Mouse (Mus musculus) neural tube, embryonic 14.5 days (tissue): ENCODE measurements around the gene Sppl3. TPM values are rescaled to one million over a fixed set of nuclear protein-coding genes. Genes with fewer than 3 reads are reported as not detected.
A peak's percentile ranks its signal among the peaks of the same experiment; 100 is the strongest.

Experiments used
- ATAC-seq: fragments of 200-750 bp; cut with Nextera tagmentation; 2 replicates; pipeline ENCODE4 v1.8.0; 2017; ENCODE audit warnings: low read depth, mild to moderate bottlenecking, moderate TSS enrichment, moderate library complexity
- H3K27ac ChIP-seq: fragments of 300-500 bp; sonication (generic); 2 replicates; pipeline ENCODE4 v1.5.1; 2014; ENCODE audit warnings: low read depth, mild to moderate bottlenecking, control low read depth, low read length, moderate library complexity, mixed read lengths
- H3K27me3 ChIP-seq: fragments of 300-500 bp; sonication (generic); 2 replicates; pipeline ENCODE4 v1.6.1; 2014; ENCODE audit warnings: low read length; ENCODE audit not compliant: control insufficient read depth, insufficient read depth
- H3K36me3 ChIP-seq: fragments of 300-500 bp; sonication (generic); 2 replicates; pipeline ENCODE4 v1.6.1; 2014; ENCODE audit warnings: low read length, mixed read lengths; ENCODE audit not compliant: control insufficient read depth, insufficient read depth
- H3K4me1 ChIP-seq: fragments of 300-500 bp; sonication (generic); 2 replicates; pipeline ENCODE4 v1.6.1; 2014; ENCODE audit warnings: low read length; ENCODE audit not compliant: control insufficient read depth, insufficient read depth
- H3K4me2 ChIP-seq: fragments of 300-500 bp; sonication (generic); 2 replicates; pipeline ENCODE4 v1.6.1; 2014; ENCODE audit warnings: mild to moderate bottlenecking, low read depth, low read length, control low read depth
- H3K4me3 ChIP-seq: fragments of 300-500 bp; sonication (generic); 2 replicates; pipeline ENCODE4 v1.5.1; 2014; ENCODE audit warnings: low read depth, low read length, control low read depth, mixed read lengths
- H3K9ac ChIP-seq: fragments of 300-500 bp; sonication (generic); replicated peaks from 2 replicates; pipeline ENCODE4 v1.6.1; 2014; ENCODE audit warnings: low read depth, mild to moderate bottlenecking, control low read depth, low read length, mixed read lengths
- H3K9me3 ChIP-seq: fragments of 300-500 bp; sonication (generic); 2 replicates; pipeline ENCODE4 v1.6.1; 2016; ENCODE audit warnings: low read length; ENCODE audit not compliant: control insufficient read depth
- WGBS: fragments of 180-500 bp; shearing (Covaris S2); extraction: QIAGEN DNeasy Blood & Tissue Kit; methylation state at CpG from one replicate; pipeline ENCODE4 v1.1.7; 2014; 5-methylcytosine and 5-hydroxymethylcytosine counted together
- polyA plus RNA-seq: library from polyadenylated mRNA; unstranded; fragments of >200 nt; fragmentation: Nextera tagmentation; extraction: Ambion mirVana; gene quantifications from 2 replicates; pipeline ENCODE4 v1.2.1, GENCODE M21; 2014

Sppl3 gene
- polyA plus RNA-seq, 1 experiment from 2014 or later = 32.7 TPM

- H3K27me3 ChIP-seq = no peaks in the 10 kb centered on the region
- peaks cover 39% of the 10 kb centered on the region for H3K36me3 ChIP-seq
- 92% methylated on average over 28 of the region's 28 CpGs for WGBS
- no peak overlapping the region for H3K4me2 ChIP-seq
- peaks cover 3% of the 10 kb centered on the region; the same call in 1 of the 2 replicates for H3K4me1 ChIP-seq
- ATAC-seq = no peak
- no peaks in the 10 kb centered on the region for H3K9me3 ChIP-seq
- no peak overlapping the region for H3K27ac ChIP-seq
- no peak overlapping the region for H3K4me3 ChIP-seq
- H3K9ac ChIP-seq = no peak overlapping the region
Observed at GRCm38 (mm10) chr5:115126578-115127312, 115.8 kb downstream of the Sppl3 start.

DNA sequence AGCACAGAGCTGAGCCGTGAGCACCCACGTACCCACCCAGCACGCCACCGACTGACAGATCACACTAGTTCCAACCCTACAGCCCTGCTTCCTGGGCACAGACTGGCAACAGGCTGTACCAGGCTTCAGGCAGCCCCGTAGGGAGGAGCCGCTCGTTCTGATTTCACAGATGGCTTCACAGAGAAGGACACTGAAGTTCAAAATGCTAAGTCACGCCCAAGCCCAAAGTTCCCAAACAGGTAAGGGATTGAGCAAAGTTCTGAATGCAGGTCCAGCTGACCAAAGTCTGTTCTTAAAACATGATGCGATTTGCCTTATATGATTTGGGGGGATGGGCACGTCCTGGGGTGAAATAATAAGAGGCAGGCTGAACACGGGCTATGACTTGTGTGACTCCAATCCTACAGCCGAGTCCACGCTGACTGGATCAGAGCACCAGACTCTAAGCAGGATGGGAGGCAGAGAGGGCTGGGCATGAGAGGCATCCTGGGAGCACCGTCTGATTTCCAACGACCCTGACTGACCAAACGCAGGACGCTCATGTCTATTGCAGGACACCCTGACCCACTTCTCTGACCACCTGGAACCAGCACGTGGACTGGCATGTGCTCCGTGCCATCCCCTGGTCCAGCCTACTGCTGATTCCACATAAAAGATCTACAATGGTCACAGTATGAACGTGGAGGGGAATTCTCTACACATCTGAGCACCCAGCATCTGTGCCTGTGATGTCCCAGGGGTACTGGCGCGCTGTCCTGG lies 116.7 kb downstream of the Sppl3 start:
- Histone ChIP-seq H3K27me3 (no peaks in the 10 kb centered on the region), H3K9me3 (no peaks in the 10 kb centered on the region), H3K9ac (no peak overlapping the region), H3K4me1 (peaks cover 3% of the 10 kb centered on the region; the same call in 1 of the 2 replicates), H3K27ac (no peak overlapping the region), H3K36me3 (peaks cover 39% of the 10 kb centered on the region), H3K4me2 (no peak overlapping the region), H3K4me3 (no peak overlapping the region)
- ATAC-seq = no peak
- 93% methylated on average over 22 of the region's 22 CpGs for WGBS

GRCm38 (mm10) chr5:115129328-115129727 lies 118.4 kb downstream of the Sppl3 start:
- no peaks in the 10 kb centered on the region for H3K9me3 ChIP-seq
- H3K4me2 ChIP-seq = no peak overlapping the region
- peaks cover 39% of the 10 kb centered on the region for H3K36me3 ChIP-seq
- no peaks in the 10 kb centered on the region for H3K27me3 ChIP-seq
- H3K9ac ChIP-seq = no peak overlapping the region
- ATAC-seq = no peak
- 93% methylated on average over 6 of the region's 6 CpGs for WGBS
- peaks cover 13% of the 10 kb centered on the region for H3K4me1 ChIP-seq
- H3K4me3 ChIP-seq = no peak overlapping the region
- no peak overlapping the region for H3K27ac ChIP-seq

GRCm38 (mm10) chr5:115132465-115132864 lies 121.5 kb downstream of the Sppl3 start:
- Histone ChIP-seq H3K4me3 (no peak overlapping the region), H3K9ac (no peak overlapping the region), H3K4me1 (peaks cover 11% of the 10 kb centered on the region), H3K27me3 (no peaks in the 10 kb centered on the region), H3K4me2 (peak overlapping the region; percentile 5; the same call in 1 of the 2 replicates), H3K27ac (no peak overlapping the region), H3K9me3 (no peaks in the 10 kb centered on the region), H3K36me3 (peaks cover 23% of the 10 kb centered on the region)
- no peak for ATAC-seq
- WGBS = 95% methylated on average over 8 of the region's 8 CpGs

GRCm38 (mm10) chr5:115133358-115134066 lies 122.6 kb downstream of the Sppl3 start:
- Histone ChIP-seq H3K9ac (peak overlapping the region; percentile 91), H3K9me3 (no peaks in the 10 kb centered on the region), H3K4me1 (peaks cover 11% of the 10 kb centered on the region), H3K36me3 (0 out of 2 replicates have a peak, but pooled peaks cover 13% of the 10 kb centered on the region), H3K4me3 (peak overlapping the region; percentile 86), H3K4me2 (peak overlapping the region; percentile 91), H3K27me3 (no peaks in the 10 kb centered on the region), H3K27ac (no peak overlapping the region)
- 61% methylated on average over 6 of the region's 6 CpGs for WGBS
- ATAC-seq = no peak

- peak within 1 kb of the TSS; percentile 86 for H3K4me3 ChIP-seq
- H3K9ac ChIP-seq = peak within 1 kb of the TSS; percentile 91
- ATAC-seq = peak; percentile 93
- H3K36me3 ChIP-seq = 0 out of 2 replicates have a peak, but pooled peaks cover 6% of the 10 kb centered on the region
- peaks cover 11% of the 10 kb centered on the region for H3K4me1 ChIP-seq
- peak within 1 kb of the TSS; percentile 91 for H3K4me2 ChIP-seq
- 0 out of 2 replicates have a peak within 1 kb of the TSS, but pooled peaks have one; percentile 57 for H3K27ac ChIP-seq
- H3K27me3 ChIP-seq = no peaks in the 10 kb centered on the region
- WGBS = under 1% methylated on average over 41 of the region's 81 CpGs
- no peaks in the 10 kb centered on the region for H3K9me3 ChIP-seq
Observed at GRCm38 (mm10) chr5:115134234-115135165, 123.6 kb downstream of the Sppl3 start, which contains the start of gene Unc119b. Unc119b (minus strand) TSS chr5:115134975.

- 0 out of 2 replicates have a peak, but pooled peaks cover under 1% of the 10 kb centered on the region for H3K4me1 ChIP-seq
- no peak overlapping the region for H3K9ac ChIP-seq
- H3K27ac ChIP-seq = no peak overlapping the region
- ATAC-seq = no peak
- no peak overlapping the region for H3K4me3 ChIP-seq
- no peaks in the 10 kb centered on the region for H3K9me3 ChIP-seq
- no peaks in the 10 kb centered on the region for H3K27me3 ChIP-seq
- 88% methylated on average over 4 of the region's 4 CpGs for WGBS
- H3K36me3 ChIP-seq = no peaks in the 10 kb centered on the region
- H3K4me2 ChIP-seq = no peak overlapping the region
Observed at GRCm38 (mm10) chr5:115139124-115139523, 128.2 kb downstream of the Sppl3 start.

DNA sequence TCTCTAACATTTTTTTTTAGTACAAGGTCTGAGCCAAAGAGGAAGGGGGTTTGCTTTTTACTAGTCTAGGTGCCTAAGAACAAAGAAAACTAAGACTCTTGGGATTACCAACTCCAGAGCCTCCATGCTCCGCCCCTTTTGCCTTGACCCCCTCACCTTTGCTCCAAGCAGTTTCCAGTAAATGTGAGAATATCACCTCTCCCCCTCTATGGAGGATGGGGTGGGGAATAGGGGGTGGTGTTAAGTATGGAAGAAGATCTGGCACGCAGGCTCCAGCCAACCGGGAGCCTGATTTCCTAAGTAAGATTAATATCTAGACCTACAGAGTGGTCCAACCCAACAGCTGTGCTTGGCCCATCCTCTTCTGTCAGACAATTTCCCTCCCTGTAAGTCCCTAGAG lies 129.8 kb downstream of the Sppl3 start:
- no peak overlapping the region for H3K27ac ChIP-seq
- 74% methylated on average over 3 of the region's 3 CpGs for WGBS
- no peak overlapping the region for H3K9ac ChIP-seq
- no peak overlapping the region for H3K4me3 ChIP-seq
- no peaks in the 10 kb centered on the region for H3K9me3 ChIP-seq
- H3K4me2 ChIP-seq = no peak overlapping the region
- ATAC-seq = no peak
- peaks cover 2% of the 10 kb centered on the region; the same call in 1 of the 2 replicates for H3K36me3 ChIP-seq
- no peaks in the 10 kb centered on the region for H3K27me3 ChIP-seq
- no peaks in the 10 kb centered on the region for H3K4me1 ChIP-seq
